In the genomic region with DNA sequence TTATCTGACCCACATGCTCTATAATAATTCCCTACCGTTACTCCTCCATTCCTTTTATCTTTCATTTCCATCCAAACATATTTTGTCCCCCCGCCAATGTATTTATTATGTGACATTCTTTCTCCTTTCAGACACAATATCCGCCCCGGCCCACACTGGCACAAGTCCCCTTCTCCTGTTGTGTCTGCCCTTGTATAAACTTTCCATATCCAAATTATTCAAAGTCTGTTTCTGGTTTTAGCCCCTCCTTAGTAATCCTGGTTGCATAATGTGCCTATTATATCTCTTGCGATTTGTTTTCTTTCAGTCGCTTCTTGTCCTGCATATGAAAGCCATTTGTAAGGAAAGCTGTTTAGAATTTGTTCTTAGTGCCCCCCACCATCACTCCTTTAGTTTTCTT, we compare ENCODE assay signal across 22 mouse cellular contexts.
DNase-seq lines count a peak whose midpoint lies in the region; ATAC-seq lines count a peak whose summit lies in the region.
"Had no signal": no experiment of that assay in that cellular context is flagged by ENCODE, and none has a peak within 500 bp of the region (broad histone marks: within the 10 kb centered on the region; RNA-seq: fewer than 3 reads in every experiment).

No protein-coding gene starts in this region.

- no peaks in the 10 kb centered on the region for H3K9me3 ChIP-seq in embryonic facial prominence, embryonic 11.5 days (replicated peaks; ENCODE audit: control insufficient read depth, low read length)
- no peaks in the 10 kb centered on the region for H3K9me3 ChIP-seq in embryonic facial prominence, embryonic 10.5 days
- peaks cover 2% of the 10 kb centered on the region; the same call in 1 of the 2 replicates for H3K9me3 ChIP-seq in hindbrain, embryonic 16.5 days (ENCODE audit: control insufficient read depth, low read length)
- H3K9me3 ChIP-seq in hindbrain, embryonic 11.5 days (ENCODE audit: control insufficient read depth, low read length) = no peaks in the 10 kb centered on the region
- H3K9me3 ChIP-seq in lung, embryonic 16.5 days (ENCODE audit: control insufficient read depth, low read length) = no peaks in the 10 kb centered on the region
- no peaks in the 10 kb centered on the region for H3K9me3 ChIP-seq in embryonic facial prominence, embryonic 14.5 days (ENCODE audit: control insufficient read depth, low read length)
- H3K9me3 ChIP-seq: heart, embryonic 12.5 days; liver, embryonic 13.5 days; midbrain, embryonic 12.5 days; neural tube, embryonic 15.5 days had no signal

- ATAC-seq in embryonic facial prominence, embryonic 11.5 days (replicated peaks; ENCODE audit: insufficient number of reproducible peaks, low FRiP score, low TSS enrichment, low read depth) = no peak
- ATAC-seq in hindbrain, embryonic 16.5 days = no peak
- no peak for ATAC-seq in hindbrain, embryonic 11.5 days (ENCODE audit: low FRiP score)
- peak; percentile 61 for ATAC-seq in lung, embryonic 16.5 days (ENCODE audit: low read depth)
- ATAC-seq in embryonic facial prominence, embryonic 14.5 days (ENCODE audit: low read depth) = no peak
- ATAC-seq: Patski had no signal

- no peak overlapping the region for H3K4me3 ChIP-seq in embryonic facial prominence, embryonic 11.5 days (ENCODE audit: low read depth, low read length)
- H3K4me3 ChIP-seq in embryonic facial prominence, embryonic 10.5 days = no peak overlapping the region
- H3K4me3 ChIP-seq in hindbrain, embryonic 16.5 days (ENCODE audit: low read length) = no peak overlapping the region
- H3K4me3 ChIP-seq in hindbrain, embryonic 11.5 days (ENCODE audit: low read depth, low read length) = no peak overlapping the region
- no peak overlapping the region for H3K4me3 ChIP-seq in lung, embryonic 16.5 days (ENCODE audit: low read length)
- H3K4me3 ChIP-seq in embryonic facial prominence, embryonic 14.5 days (ENCODE audit: low read depth, low read length) = no peak overlapping the region
- H3K4me3 ChIP-seq: heart, embryonic 12.5 days; liver, embryonic 13.5 days; midbrain, embryonic 12.5 days; myocyte; neural tube, embryonic 15.5 days had no signal

- H3K4me1 ChIP-seq in embryonic facial prominence, embryonic 11.5 days (ENCODE audit: control insufficient read depth, insufficient read depth, low read length) = no peaks in the 10 kb centered on the region
- H3K4me1 ChIP-seq in embryonic facial prominence, embryonic 10.5 days = peaks cover 14% of the 10 kb centered on the region
- no peaks in the 10 kb centered on the region for H3K4me1 ChIP-seq in hindbrain, embryonic 16.5 days (ENCODE audit: control insufficient read depth, insufficient read depth, low read depth, low read length)
- H3K4me1 ChIP-seq in hindbrain, embryonic 11.5 days (replicated peaks; ENCODE audit: control insufficient read depth, insufficient read depth, low read length) = no peaks in the 10 kb centered on the region
- no peaks in the 10 kb centered on the region for H3K4me1 ChIP-seq in lung, embryonic 16.5 days (replicated peaks; ENCODE audit: control insufficient read depth, insufficient read depth, low read length)
- H3K4me1 ChIP-seq in embryonic facial prominence, embryonic 14.5 days (ENCODE audit: control insufficient read depth, insufficient read depth, low read length) = peaks cover 4% of the 10 kb centered on the region
- H3K4me1 ChIP-seq: heart, embryonic 12.5 days; liver, embryonic 13.5 days; neural tube, embryonic 15.5 days had no signal

- no peak overlapping the region for H3K27ac ChIP-seq in embryonic facial prominence, embryonic 11.5 days (replicated peaks; ENCODE audit: low read depth, low read length)
- H3K27ac ChIP-seq in embryonic facial prominence, embryonic 10.5 days (replicated peaks) = no peak overlapping the region
- H3K27ac ChIP-seq in hindbrain, embryonic 16.5 days (ENCODE audit: low read depth, low read length) = no peak overlapping the region
- H3K27ac ChIP-seq in hindbrain, embryonic 11.5 days (ENCODE audit: low read depth, low read length) = no peak overlapping the region
- peak overlapping the region; percentile 36 for H3K27ac ChIP-seq in lung, embryonic 16.5 days (ENCODE audit: low read length)
- peak overlapping the region; percentile 53; the same call in 1 of the 2 replicates for H3K27ac ChIP-seq in embryonic facial prominence, embryonic 14.5 days (replicated peaks; ENCODE audit: low read depth, low read length)
- H3K27ac ChIP-seq: liver, embryonic 13.5 days; midbrain, embryonic 12.5 days; neural tube, embryonic 15.5 days had no signal

- H3K9ac ChIP-seq in embryonic facial prominence, embryonic 11.5 days (replicated peaks; ENCODE audit: low read length) = no peak overlapping the region
- no peak overlapping the region for H3K9ac ChIP-seq in hindbrain, embryonic 16.5 days (ENCODE audit: low read depth, low read length)
- H3K9ac ChIP-seq in hindbrain, embryonic 11.5 days (ENCODE audit: low read depth, low read length) = no peak overlapping the region
- H3K9ac ChIP-seq in lung, embryonic 16.5 days (ENCODE audit: low read length) = 0 out of 2 replicates have a peak overlapping the region, but pooled peaks have one; percentile 10
- no peak overlapping the region for H3K9ac ChIP-seq in embryonic facial prominence, embryonic 14.5 days (ENCODE audit: low read depth, low read length)
- H3K9ac ChIP-seq: heart, embryonic 12.5 days; liver, embryonic 13.5 days; midbrain, embryonic 12.5 days; neural tube, embryonic 15.5 days had no signal

- no peaks in the 10 kb centered on the region for H3K36me3 ChIP-seq in embryonic facial prominence, embryonic 11.5 days (replicated peaks; ENCODE audit: control insufficient read depth, insufficient read depth, low read depth, low read length)
- H3K36me3 ChIP-seq in embryonic facial prominence, embryonic 10.5 days (replicated peaks) = no peaks in the 10 kb centered on the region
- no peaks in the 10 kb centered on the region for H3K36me3 ChIP-seq in hindbrain, embryonic 16.5 days (ENCODE audit: control insufficient read depth, insufficient read depth, low read length)
- no peaks in the 10 kb centered on the region for H3K36me3 ChIP-seq in hindbrain, embryonic 11.5 days (ENCODE audit: control insufficient read depth, insufficient read depth, low read length)
- no peaks in the 10 kb centered on the region for H3K36me3 ChIP-seq in lung, embryonic 16.5 days (ENCODE audit: control insufficient read depth, insufficient read depth, low read length)
- H3K36me3 ChIP-seq in embryonic facial prominence, embryonic 14.5 days (ENCODE audit: control insufficient read depth, insufficient read depth, low read length) = no peaks in the 10 kb centered on the region
- H3K36me3 ChIP-seq: heart, embryonic 12.5 days; liver, embryonic 13.5 days; midbrain, embryonic 12.5 days; neural tube, embryonic 15.5 days had no signal

- WGBS in embryonic facial prominence, embryonic 11.5 days = 66% methylated on average over 6 of the region's 6 CpGs
- WGBS in embryonic facial prominence, embryonic 10.5 days = 76% methylated on average over 6 of the region's 6 CpGs
- WGBS in hindbrain, embryonic 16.5 days = 48% methylated on average over 6 of the region's 6 CpGs
- 64% methylated on average over 6 of the region's 6 CpGs for WGBS in hindbrain, embryonic 11.5 days
- whole genome bisulfite sequencing in lung, embryonic 16.5 days = 51% methylated on average over 6 of the region's 6 CpGs
- 34% methylated on average over 6 of the region's 6 CpGs for WGBS in embryonic facial prominence, embryonic 14.5 days

- H3K27me3 ChIP-seq in embryonic facial prominence, embryonic 11.5 days (ENCODE audit: control insufficient read depth, insufficient read depth, low read length) = no peaks in the 10 kb centered on the region
- no peaks in the 10 kb centered on the region for H3K27me3 ChIP-seq in embryonic facial prominence, embryonic 10.5 days (replicated peaks; ENCODE audit: low read depth, poor library complexity, severe bottlenecking)
- no peaks in the 10 kb centered on the region for H3K27me3 ChIP-seq in hindbrain, embryonic 16.5 days (replicated peaks; ENCODE audit: control insufficient read depth, insufficient read depth, low read length)
- H3K27me3 ChIP-seq in hindbrain, embryonic 11.5 days (ENCODE audit: control insufficient read depth, insufficient read depth, low read length) = no peaks in the 10 kb centered on the region
- no peaks in the 10 kb centered on the region for H3K27me3 ChIP-seq in lung, embryonic 16.5 days (ENCODE audit: control insufficient read depth, insufficient read depth, low read depth, low read length)
- H3K27me3 ChIP-seq in embryonic facial prominence, embryonic 14.5 days (replicated peaks; ENCODE audit: control insufficient read depth, insufficient read depth, low read length) = no peaks in the 10 kb centered on the region
- H3K27me3 ChIP-seq: liver, embryonic 13.5 days; midbrain, embryonic 12.5 days; neural tube, embryonic 15.5 days; Patski had no signal

- H3K4me2 ChIP-seq in embryonic facial prominence, embryonic 11.5 days (ENCODE audit: low read depth, low read length) = no peak overlapping the region
- H3K4me2 ChIP-seq in hindbrain, embryonic 16.5 days (ENCODE audit: low read length) = peak overlapping the region; percentile 2; the same call in 1 of the 2 replicates
- no peak overlapping the region for H3K4me2 ChIP-seq in hindbrain, embryonic 11.5 days (replicated peaks; ENCODE audit: low read depth, low read length)
- peak overlapping the region; percentile 21; the same call in 1 of the 2 replicates for H3K4me2 ChIP-seq in lung, embryonic 16.5 days (ENCODE audit: low read depth, low read length)
- peak overlapping the region; percentile 34 for H3K4me2 ChIP-seq in embryonic facial prominence, embryonic 14.5 days (ENCODE audit: low read depth, low read length)
- H3K4me2 ChIP-seq: heart, embryonic 12.5 days; liver, embryonic 13.5 days; midbrain, embryonic 12.5 days; neural tube, embryonic 15.5 days had no signal

- peak; percentile 33 for DNase-seq in embryonic facial prominence, embryonic 11.5 days (ENCODE audit: low spot score)
- no peak for DNase-seq in embryonic facial prominence, embryonic 10.5 days (ENCODE audit: low spot score)
- DNase-seq in hindbrain, embryonic 11.5 days (ENCODE audit: low spot score) = no peak
- no peak for DNase-seq in lung, adult 18-20 months
- DNase-seq in embryonic facial prominence, embryonic 14.5 days (ENCODE audit: low spot score) = peak; percentile 42
- DNase-seq in natural killer cell, adult 2 months (ENCODE audit: low spot score in 2 of 2) = no peak
- DNase-seq: adrenal gland, adult 8-10 months; cerebellum, adult 8-10 months; gastrocnemius, postnatal 10 days; heart, postnatal 14 days; kidney, adult 8-10 months; kidney, postnatal 14 days; liver, embryonic 13.5 days; right cerebral cortex, postnatal 4 days; thymus, adult 2 months had no signal

Comparison
In these comparisons a context has a peak if more than half of its experiments do, and no peak if none do; other contexts are left out.
1. DNase-seq: peak in embryonic facial prominence, embryonic 11.5 days (single experiment) and embryonic facial prominence, embryonic 14.5 days (single experiment); none in embryonic facial prominence, embryonic 10.5 days (single experiment), hindbrain, embryonic 11.5 days (single experiment), lung, adult 18-20 months (0 of 2) and natural killer cell, adult 2 months (0 of 2).
2. H3K27ac ChIP-seq: peak in lung, embryonic 16.5 days (single experiment) and embryonic facial prominence, embryonic 14.5 days (single experiment); none in embryonic facial prominence, embryonic 11.5 days (single experiment), embryonic facial prominence, embryonic 10.5 days (single experiment), hindbrain, embryonic 16.5 days (single experiment) and hindbrain, embryonic 11.5 days (single experiment).
3. H3K4me2 ChIP-seq: peak in hindbrain, embryonic 16.5 days (single experiment), lung, embryonic 16.5 days (single experiment) and embryonic facial prominence, embryonic 14.5 days (single experiment); none in embryonic facial prominence, embryonic 11.5 days (single experiment) and hindbrain, embryonic 11.5 days (single experiment).